Mouse (Mus musculus) layer of hippocampus, adult 8-10 months (tissue): ENCODE data around the gene Fcer1g. TPM values are rescaled to one million over a fixed set of nuclear protein-coding genes. Genes with fewer than 3 reads are reported as not detected.

Source experiments
- DNase-seq, 2 experiments: peaks; one replicate each; pipeline ENCODE4 v3.0.0; 2022; ENCODE audit warnings: low spot score in 2 of 2
- total RNA-seq, 4 experiments: library from RNA; stranded (reverse); gene quantifications; 2 replicates each; pipeline ENCODE4 v1.2.4; 2022

Fcer1g gene
- total RNA-seq, 4 experiments from 2014 or later: 10.9 to 95.1 (median 48.8) TPM

DNA sequence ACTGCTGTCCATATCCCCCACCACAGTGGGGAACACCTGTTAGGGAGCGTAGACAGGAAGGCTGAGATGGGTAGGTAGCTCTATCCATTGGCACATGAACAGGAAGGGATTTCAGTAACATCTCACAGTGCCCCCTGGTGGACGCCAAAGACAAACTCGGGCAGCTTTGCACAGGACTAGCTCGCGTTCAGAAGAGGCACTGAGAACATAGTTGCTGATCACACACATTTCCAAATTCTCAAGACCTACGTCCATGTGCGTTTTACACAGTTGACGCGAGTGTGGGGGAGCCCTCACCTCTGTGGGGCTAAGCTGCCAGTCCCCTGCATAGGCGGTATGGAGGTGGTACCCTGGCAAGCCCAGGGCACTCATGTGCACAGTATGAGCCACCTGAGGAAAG lies 13.3 kb downstream of the Fcer1g start:
- peak; percentile 81 to 93 for DNase-seq

DNA sequence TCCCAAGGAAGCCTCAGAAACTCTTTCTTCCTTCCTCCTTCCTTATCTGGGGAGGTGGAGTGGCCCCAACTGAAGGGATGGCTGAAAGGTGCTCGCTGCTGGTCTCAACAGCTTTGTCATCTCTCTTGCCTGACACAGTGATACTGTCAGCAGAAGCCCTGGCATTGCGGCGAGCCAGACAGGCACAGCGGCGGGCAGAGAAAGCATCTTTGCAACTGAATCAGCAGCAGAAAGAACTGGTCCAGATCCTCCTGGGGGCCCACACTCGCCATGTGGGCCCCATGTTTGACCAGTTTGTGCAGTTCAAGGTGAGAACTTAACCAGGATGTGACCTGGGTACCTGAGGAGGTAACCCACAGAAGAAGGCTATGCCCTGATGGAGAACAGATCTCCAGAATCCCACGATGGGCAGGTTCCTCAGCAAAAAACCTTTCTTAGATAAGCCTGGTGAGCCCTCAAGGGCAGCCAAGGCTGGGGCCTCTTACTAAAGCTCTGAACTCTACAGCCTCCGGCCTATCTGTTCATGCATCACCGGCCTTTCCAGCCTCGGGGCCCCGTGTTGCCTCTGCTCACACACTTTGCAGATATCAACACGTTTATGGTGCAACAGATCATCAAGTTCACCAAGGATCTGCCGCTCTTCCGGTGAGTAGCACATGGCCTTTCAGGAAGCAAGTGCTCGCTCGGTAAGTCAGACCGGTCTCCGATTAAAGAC lies 17.8 kb downstream of the Fcer1g start:
- DNase-seq: no peak

DNA sequence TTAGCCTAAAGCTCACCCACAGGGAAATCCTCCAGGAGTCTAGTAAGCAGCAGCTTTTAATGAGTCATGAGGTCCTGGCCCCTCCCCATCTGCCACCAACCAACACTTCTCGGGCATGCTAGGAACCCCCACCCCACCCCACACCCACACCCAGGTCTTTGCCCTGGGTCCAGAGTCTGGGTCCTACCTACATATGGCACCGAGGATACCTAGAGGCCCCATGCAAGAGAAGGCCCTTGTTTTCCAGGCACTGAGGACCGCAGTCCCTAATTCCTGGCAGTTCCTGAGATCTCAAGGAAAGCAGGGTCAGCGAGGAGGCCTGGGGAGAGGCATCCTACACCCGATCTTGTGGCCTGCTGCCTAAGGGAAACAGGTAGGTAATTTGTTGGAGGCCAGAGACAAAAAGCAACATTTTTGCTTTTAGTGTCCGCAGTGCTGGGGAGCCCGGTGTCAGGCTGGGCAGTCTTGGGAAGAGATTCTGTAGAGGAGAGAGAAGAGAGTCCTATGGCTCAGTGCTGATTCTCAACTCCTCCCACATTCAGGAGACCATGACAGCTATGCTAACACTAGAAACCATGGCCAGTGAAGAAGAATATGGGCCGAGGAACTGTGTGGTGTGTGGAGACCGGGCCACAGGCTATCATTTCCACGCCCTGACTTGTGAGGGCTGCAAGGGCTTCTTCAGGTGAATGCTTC lies 20.2 kb downstream of the Fcer1g start, which contains the start of gene Nr1i3:
Nr1i3 (plus strand) TSS at position 170 of the 696 bp plus-strand sequence.
- no peak for DNase-seq

DNA sequence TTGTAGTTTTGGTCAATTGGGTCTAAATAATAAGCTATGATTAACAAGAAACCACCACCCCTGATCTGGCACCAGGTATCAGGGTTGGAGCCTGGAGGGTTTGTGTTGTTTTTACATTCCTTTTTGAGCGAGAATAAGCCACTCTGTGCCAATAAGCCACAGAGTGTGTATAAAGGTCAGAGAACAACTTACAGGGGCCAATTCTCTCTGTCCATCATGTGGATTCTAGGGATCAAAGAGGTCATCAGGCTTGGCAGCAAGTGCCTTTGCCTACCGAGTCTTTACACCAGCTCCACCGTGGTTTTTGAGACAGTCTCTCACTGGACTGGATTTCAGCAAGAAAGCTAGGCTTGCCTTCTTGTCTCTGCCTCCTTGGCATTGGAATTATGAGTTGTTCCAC lies 21.3 kb downstream of the Fcer1g start:
- no peak for DNase-seq

DNA sequence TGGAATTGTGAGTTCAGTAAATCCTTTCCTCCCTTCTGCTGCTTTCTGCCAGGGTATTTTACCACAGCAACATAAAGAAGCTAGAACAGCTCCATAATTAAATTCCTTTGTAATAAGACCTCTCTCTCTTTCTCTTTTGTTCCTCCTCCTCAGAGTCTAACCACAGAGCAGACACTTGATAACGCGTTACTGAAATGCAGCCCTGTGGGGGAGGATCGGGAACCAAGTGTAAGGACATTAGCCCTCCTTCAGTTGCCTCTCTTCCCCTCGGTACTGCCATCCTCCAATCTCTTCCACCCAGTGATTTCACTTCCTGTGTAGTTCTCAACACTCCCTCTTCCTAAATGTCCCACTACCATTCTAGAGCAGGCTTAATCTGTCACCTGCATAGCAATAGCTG lies 24.8 kb downstream of the Fcer1g start:
- no peak for DNase-seq

DNA sequence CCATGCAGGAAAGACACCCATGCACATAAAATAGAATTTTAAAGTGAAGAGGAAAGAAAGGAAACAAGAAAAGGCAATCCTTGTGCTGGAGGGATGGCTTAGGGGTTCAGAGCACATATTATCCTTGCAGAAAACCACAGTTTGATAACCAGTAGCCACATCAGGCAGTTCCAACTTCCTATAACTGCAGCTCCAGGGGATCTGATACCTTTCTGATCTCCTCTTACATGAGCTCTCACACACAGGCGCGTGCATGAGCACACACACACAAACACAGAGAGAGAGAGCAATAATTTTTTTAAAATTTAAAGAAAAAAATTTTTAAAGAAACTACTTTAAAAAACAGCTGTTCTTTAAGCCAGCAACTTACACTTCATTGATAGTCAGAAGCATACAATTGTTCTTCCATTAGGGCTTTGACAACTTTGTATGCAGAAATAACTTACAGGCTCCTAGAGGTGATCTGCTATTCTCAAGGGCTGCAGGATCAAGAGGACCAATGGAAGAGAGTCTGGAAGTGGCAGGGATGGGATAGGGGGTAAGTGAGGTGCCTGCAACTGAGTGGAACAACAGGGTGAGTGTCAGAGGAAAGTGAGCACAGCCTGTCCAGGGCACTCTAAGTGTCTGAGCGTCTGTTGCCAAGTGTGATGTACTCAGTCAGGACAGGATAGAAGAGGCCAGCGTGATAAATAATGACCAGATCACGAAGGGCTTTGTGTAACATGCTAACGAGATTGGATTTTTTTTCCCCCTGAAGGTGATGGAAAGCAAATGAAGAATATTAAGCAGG lies 28.3 kb downstream of the Fcer1g start:
- no peak for DNase-seq

DNA sequence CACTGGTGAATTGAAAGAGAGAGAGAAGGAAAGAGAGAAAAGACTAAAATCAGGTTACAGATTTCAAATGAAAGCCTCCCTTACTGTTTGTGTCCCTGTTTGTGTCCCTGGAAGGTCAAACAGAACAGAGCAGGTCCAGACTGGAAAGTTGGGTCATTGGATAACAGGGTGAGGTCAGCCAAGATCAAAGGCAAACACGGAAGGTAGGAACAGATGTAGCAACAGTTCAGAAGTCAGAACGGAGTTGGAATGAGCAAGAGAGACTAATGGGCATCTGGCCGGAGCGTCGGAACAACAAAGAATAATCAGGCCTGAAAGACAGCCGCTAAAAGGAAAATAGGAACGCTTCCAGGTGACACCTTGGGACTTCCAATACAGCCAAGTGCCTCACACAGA lies 29.9 kb downstream of the Fcer1g start:
- DNase-seq: no peak

DNA sequence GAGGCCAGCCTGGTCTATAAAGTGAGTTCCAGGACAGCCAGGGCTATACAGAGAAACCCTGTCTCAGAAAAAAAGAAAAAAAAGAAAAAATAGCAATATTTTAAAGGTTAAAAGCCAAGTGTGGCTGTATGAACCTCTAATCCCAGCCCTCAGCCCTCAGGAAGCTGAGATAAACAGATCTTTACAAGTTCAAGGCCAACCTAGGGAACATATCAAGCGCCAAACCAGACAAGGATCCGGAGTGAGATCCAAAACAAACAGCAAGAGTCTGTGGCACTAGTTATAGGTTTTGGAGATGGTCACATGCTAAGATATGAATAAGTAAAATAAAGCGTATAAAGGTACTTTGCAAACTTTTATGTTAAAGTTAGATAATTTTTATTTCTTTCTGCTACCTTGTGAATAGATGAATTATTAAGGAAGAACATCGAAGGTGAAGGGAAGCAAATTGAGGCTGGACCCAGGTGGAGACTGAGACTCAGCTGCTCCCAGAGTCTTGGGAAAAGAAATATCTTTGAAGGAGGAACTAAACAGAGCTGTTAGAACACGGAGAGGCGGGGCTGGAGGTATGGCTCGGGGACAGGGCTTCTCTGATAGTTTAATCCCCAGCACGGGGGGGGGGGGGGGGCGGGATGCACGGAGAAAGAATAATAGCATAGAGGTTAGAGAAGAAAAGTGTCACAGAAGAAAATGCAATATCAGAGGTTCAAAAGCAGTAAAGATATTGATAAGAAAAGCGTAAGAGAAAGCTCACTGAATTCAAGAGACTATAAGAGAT lies 30.5 kb downstream of the Fcer1g start:
- DNase-seq: no peak

DNA sequence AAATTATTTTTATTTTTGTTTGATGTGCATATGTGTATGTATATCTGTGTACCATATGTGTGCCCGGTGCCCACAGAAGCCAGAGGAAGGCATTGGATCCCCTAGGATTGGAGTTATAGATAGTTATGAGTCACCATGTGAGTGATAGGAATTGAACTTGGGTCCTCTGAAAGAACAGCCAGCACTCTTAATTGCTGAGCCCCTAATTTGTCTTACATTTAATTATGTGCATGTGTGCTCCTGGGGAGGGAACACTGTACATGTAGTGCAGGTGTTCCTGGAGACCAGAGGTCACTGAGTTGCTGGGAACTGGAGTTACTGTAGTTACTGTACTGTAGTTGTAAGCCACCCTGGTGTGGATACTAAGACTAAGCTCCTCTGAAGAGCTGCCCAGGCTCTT lies 33.4 kb downstream of the Fcer1g start:
- no peak for DNase-seq

DNA sequence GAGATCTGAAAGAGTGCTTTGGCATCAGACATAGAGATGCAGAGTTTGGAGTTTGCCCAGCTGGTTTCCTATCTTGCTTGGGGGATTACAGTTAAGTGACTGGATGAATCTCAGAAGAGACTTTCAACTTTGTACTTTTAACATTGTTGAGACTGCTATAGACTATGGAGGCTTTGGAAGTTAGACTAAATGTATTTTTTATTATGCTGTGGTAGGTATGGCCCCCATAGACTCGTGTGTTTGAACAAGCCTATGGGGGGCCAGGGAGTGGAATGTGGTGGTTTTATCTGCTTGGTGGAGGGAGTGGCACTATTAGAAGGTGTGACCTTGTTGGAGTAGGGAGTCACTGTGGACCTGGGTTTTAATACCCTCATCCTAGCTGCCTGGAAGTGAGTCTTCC lies 34.6 kb downstream of the Fcer1g start:
- no peak for DNase-seq

DNA sequence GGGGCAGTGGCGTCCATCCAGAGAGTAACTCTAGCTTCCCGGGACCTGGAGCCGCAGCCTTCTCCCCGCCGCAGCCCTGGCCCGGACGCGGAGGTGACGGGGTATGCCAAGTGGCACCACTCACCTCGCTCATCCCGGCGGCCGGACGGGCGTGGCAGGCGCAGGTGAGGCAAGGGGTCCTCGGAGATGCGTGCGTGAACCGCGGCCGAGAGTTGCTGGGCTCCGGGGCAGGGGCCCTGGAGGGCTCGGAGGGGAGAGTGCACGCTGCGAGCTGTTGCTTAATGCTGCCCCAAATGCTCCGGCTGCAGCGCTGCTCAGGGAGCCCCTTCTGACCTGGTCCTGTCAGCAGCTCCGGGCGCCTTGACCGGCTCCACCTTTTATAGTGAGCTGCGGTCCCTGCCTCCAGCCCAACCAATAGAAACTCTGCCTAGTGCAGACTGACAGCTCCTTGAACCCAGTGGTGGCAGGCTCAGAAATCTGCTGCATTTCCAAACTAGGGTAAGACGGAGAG lies 38.2 kb downstream of the Fcer1g start, which contains the start of gene Pcp4l1:
Pcp4l1 (minus strand) TSS at position 382 of the 511 bp plus-strand sequence.
- DNase-seq: peak; percentile 25 to 34

DNA sequence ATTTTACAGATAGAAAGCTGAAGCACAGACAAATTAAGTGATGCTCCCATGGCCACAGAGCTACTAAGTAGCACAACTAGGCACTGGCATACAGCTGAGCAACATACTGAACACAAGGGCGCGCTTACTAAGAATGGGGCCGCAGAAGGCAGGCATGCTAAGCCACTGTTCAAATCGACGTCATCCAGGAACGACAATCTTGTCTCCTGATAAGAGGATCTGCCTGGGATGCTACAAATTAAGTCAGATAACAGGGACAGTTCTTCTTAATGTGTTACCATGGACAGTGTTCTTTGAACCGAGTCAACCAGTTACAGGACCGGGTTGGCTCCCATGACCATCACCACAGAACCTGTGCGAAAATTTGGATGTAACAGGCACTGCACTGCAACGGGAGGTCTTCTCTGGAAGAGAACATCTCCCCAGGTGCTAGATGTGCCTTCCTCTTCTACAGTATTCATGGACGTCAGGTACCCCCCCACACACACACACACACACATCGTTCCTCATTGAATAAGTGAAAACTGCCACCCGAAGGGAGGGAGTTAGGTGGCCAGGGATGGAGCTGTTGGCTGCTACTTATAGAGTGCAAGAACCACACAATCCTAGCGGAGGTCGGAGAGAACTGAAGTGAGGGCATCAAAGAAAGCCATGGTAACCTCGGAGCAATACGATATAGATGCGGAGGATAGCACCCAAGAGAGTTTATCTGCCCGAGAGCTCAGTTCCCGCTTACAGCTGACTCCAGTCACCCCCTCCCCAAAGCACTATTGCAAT lies 38.9 kb downstream of the Fcer1g start:
- DNase-seq: no peak

DNA sequence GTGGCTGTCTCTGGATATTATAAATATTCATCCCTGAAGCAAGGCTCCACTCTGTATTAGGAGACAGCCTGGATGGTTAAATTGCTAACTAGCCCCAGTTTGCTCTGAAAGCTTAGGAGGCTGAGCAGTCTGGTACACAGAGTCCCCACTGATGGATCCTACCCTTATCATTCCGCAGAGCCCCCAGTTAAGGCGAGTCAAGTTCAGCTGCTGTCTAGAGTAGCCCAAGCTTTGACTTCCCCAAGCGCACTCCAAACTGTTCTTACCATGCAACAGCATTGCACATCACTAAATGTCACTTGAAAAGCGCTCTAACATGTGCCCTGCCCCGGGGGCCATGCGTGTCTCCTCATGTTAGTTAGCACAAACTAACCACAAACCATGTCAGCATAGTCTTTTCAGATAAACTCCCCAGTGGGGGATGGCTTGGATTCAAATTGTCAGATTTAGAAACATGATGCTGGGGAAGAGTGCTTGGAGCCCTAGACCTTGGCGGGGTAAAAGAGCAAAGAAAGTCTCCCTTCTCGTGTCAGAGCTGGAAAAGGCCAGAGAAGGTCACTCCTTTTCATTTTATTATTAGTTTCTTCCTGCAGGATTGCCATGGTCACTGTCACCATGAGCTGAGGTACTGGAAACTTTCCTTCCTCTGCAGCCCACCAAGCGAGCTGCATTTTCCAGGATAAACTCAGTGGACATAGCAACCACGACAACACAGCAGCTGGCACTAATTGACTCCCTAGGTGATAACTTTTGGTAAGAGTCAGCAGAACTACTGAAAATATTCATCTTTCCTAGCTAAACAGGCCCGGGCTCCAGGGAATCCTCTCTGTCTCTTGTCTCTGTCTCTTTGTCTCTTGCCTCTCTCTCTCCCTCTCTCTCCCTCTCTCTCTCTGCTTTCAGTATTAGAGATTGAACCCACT lies 40.0 kb downstream of the Fcer1g start:
- no peak for DNase-seq

DNA sequence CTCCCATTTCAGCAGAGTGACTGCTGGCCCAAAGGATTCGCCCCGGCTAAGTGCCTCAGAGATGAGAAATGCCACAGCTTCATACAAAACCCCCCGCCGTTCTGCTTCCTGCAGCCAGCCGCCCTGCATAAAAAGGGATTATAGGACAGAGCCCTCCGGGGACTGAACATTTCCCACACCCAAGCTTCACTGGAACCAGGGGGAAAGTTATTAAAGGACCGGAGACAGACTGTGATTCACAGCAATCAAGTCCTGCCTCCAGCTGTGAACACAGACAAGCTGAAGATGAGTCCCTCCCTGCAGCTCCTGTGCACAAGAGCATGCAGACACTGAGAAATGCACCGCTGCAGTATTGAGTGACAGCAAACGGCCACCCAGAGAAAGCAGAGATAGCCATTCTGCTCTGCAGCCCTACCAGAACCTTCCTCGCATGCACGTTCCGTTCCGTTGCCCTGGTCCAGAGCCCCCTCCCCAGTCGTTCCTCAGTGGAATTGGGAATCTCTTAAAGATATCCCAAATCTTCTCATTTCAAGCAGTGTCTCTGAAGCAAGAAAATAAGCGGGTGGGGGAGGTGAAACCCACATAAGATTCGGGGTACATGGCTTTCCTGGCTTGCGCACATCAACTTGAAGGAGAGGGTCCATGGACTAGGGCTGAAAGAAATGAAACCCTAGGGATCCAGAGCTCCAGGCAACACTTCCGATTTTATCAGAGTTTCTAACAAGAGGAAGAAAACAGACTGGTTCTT lies 40.9 kb downstream of the Fcer1g start:
- no peak for DNase-seq

DNA sequence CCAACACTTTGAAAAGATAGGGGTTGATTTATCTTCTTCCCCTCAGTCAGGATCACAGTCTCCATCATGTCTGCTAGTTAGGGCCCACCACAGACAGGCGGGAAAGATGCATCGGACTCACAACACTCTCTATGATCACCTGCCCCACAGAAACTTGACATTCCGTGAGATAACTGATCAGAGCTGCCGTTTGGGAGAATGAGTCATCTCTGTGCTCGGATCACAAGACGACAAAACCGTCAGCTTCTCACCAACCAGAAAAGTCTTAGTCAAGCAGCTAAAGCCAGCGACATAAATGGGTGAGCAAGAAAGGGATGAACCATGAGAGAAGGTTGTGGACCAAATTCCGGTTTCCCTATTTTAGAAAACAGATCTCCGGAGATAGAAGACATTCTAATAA lies 41.9 kb downstream of the Fcer1g start:
- no peak for DNase-seq

DNA sequence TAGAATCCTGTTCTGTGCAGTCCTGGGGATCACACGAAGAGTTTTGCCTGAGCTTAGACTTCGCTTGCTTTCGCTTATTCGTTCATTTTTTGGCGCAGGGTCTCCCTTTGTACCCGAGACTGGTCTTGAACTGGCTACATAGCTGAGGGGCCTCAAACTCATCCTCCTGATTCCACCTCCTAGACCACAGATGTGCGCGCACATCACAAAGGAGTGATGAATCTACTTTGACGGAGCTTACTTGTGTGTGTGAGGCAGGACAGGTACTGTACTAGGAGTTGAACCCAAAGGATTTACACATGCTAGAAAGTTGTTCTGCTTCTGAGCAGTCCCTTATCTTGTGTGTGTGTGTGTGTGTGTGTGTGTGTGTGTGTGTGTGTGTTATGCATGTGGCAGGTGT lies 43.3 kb downstream of the Fcer1g start:
- no peak for DNase-seq

DNA sequence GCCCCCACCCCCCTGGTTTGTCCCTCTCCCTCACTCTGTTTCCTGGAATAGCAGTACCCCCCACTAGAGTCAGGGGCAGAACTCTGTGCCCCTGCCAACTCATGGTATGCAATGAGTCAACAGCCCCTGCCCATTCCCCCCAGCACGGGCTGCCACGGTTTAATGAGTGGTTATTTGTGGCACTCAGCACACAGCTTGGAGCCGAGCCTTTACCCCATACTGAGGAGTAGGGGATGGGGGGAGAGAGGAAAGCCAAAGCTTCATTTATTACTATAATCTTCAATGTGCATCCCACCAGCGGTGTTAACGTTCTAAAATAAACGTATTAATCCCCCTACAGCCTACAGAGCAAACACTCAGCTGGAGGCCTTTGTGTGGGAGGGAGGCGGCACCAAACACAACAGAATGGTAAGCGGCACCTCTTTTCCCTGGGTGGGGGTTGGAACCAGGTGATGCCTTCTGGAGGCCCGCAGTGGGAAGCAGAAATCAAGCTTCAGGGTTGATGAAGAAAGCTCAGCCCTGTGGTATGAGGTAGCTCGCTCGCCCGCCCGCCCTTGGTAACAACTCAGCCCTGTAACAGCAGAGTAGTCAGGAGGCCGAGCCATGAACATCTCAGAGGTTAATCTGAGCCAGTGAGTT lies 44.6 kb downstream of the Fcer1g start:
- no peak for DNase-seq

DNA sequence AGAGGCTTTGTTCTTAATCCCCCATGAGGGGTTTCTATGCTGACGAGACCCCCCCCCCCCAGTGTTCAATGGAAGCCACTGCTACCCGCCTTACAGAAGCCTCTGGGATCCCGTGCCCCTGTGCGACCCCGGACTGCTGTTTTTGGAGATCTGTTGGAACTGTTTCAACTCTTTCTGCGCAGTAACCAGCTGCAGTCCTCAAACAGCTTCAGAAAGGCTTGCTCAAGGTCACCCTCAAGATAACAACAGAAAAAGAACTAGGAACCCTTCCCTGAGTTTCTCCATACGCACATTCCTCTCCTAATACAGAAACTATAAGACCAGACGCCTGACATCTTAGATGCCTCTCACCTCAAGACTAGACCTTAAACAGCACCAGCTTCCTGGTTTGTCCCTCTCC lies 45.1 kb downstream of the Fcer1g start:
- no peak for DNase-seq
